Mouse (Mus musculus) B cell, adult 67 days (primary cell): ENCODE measurements around the gene Myh4. TPM values are rescaled to one million over a fixed set of nuclear protein-coding genes. Genes with fewer than 3 reads are reported as not detected.

Experiments
- total RNA-seq, 2 experiments: library from RNA; stranded (reverse); gene quantifications; 4 replicates each; pipeline ENCODE4 v1.2.4; 2023

Myh4 gene
- total RNA-seq: not detected

DNA sequence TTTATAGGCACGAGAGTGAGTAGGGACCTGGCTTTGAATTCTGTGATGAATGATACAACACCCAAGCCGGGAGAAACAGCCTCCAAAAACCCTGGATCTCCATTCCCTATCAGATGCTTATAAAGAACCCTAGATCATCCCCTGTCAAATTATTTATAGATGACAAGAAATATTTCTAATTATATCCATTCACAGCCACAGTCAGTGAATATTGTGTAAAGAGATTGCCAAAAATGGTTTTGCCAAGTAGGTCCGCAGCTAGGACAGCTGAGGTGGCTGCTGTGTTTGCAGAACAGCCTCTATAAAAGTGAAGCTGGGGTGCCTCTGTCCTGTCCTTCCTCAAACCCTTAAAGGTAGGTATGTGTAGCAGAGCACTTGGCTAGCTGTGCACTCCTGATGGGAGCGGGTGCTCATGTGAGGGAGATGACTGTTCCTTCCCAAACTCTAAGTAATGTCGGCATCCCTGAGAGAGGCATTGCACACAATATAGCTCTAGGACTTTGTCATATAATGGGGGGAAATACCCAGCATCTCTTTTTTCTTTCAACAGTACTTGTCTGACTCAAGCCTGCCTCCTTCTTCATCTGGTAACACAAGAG, at the start of gene Myh4:
Gene Myh4, plus strand, starts transcription at position 549 of the 599 bp plus-strand sequence.

DNA sequence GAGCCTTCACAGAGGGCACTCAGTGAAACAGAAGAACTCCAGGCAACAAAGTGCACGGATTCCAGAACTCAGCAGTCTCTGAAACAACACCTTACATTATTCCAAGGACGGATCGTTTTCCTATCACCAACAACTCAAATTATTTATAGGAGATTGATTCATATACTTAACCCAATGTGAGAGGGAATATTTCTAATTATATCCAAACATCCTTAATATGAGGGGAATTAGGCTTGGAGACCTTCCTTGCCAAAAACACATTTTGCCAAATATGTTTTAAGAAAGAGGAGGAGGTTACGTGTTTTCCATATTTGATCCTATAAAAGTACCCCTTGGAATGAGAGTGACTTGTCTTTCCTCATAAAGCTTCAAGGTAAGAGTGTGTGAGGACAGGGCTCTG, 38.1 kb upstream of the Myh4 start, which contains the start of gene Myh1:
Gene Myh1, plus strand, starts transcription at position 301 of the 400 bp plus-strand sequence.

DNA sequence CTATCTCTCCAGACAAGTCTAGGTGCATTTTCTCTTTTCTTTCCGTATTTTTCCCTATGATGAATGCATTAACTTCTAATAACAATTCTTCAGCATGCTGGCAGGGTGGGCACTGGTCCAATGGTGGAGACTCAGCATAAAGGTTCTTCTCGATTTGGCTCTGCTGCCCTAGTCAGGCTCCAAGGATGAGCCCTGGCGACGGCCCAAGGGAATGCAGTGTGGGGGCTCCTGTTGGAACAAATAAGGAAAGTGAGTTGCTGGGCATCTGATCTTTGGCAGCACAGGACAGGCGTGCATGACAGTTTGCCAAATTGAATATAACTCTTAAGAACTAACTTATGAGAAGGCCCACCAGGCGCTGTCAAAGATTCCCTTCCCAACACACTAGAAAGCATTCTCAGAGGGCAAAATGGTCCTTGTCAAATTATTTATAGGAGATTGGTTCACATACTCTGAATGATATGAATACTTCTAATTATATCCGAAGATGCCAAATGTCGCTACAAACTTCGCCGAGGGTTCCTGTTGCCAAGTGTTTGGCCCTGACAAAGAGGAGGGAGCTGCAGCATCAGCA, 38.9 kb downstream of the Myh4 start, which contains the start of gene Myh8:
Gene Myh8, plus strand, starts transcription at position 524 of the 574 bp plus-strand sequence.

Other genes with a start within 250 kb of the Myh4 start
- gene Tmem220, start 212.9 kb upstream of the Myh4 start, total RNA-seq: 1 to 10 TPM in 1 of 2 experiments, under 1 TPM in 1; 0.80 to 1.4 TPM
- gene Adprm, start 185.4 kb upstream of the Myh4 start, total RNA-seq: 10 to 100 TPM; 38.7 to 59.6 TPM
- 10 to 100 TPM; 10.3 to 12.6 TPM for gene Sco1, start 185.4 kb upstream of the Myh4 start, total RNA-seq
- not detected for gene Myh3, start 159.7 kb upstream of the Myh4 start, total RNA-seq
- gene Myh2, start 67.0 kb upstream of the Myh4 start, total RNA-seq: not detected
- gene Myh1, start 38.0 kb upstream of the Myh4 start, total RNA-seq: not detected
- gene Myh8, start 39.1 kb downstream of the Myh4 start, total RNA-seq: not detected
- gene Myh13, start 83.6 kb downstream of the Myh4 start, total RNA-seq: not detected
- gene Gas7, start 217.4 kb downstream of the Myh4 start, total RNA-seq: 1 to 10 TPM; 3.5 to 5.5 TPM